ENCODE assay signal across 26 mouse cellular contexts in genomic region chr13:44705743-44706044, GRCm38 (mm10). TPM values are rescaled to one million over a fixed set of nuclear protein-coding genes. Genes with fewer than 3 reads are reported as not detected.
A peak's percentile ranks its signal among the peaks of the same experiment; 100 is the strongest.
DNase-seq lines count a peak whose midpoint lies in the region; TF ChIP-seq lines count a peak whose summit lies in the region.
"Had no signal": no experiment of that assay in that cellular context is flagged by ENCODE, and none has a peak within 500 bp of the region (broad histone marks: within the 10 kb centered on the region; RNA-seq: fewer than 3 reads in every experiment).

No protein-coding gene starts in this region.

- peak overlapping the region; percentile 77 for H3K9ac ChIP-seq in ES-E14 (ENCODE audit: insufficient read depth, low read depth, low read length, poor library complexity, severe bottlenecking)
- H3K9ac ChIP-seq: forebrain, embryonic 15.5 days; heart, embryonic 13.5 days; hindbrain, embryonic 14.5 days had no signal

- in situ Hi-C loops in ES-E14 (cut with MboI; ENCODE audit: low sequenced_read_pairs in 2 of 2, unreplicated experiment in 2 of 2): no loop called here

- TF ChIP-seq CTCF in E14TG2a.4 (conservative IDR thresholded peaks at IDR 0.05; ENCODE audit: low read length): no peak

- peak overlapping the region; percentile 63 for H3K4me3 ChIP-seq in E14TG2a.4 (replicated peaks; ENCODE audit: low read length)
- H3K4me3 ChIP-seq in ES-E14 (ENCODE audit: insufficient read depth in 1 of 2, low read depth in 1 of 2, low read length in 2 of 2, poor library complexity in 1 of 2, severe bottlenecking in 1 of 2): peak overlapping the region; percentile 52
- H3K4me3 ChIP-seq in midbrain, embryonic 10.5 days: no peak overlapping the region
- H3K4me3 ChIP-seq: forebrain, embryonic 15.5 days; heart, adult 2 months; heart, embryonic 10.5 days; heart, embryonic 13.5 days had no signal

- DNase-seq in kidney, adult 11 months: peak; percentile 10
- DNase-seq in kidney, postnatal 4 days: no peak
- peak; percentile 19 for DNase-seq in kidney, adult 9 months
- DNase-seq in kidney, postnatal 10 days: no peak
- DNase-seq in ES-E14 (ENCODE audit: low read depth, low spot score): no peak
- DNase-seq in midbrain, embryonic 10.5 days (ENCODE audit: low spot score): no peak
- DNase-seq: adrenal gland, postnatal 10 days; adrenal gland, postnatal 36 days; B cell, adult 2 months; cerebellum, adult 18-20 months; cerebellum, adult 9-10 months; cerebellum, postnatal 14 days; gastrocnemius, postnatal 10 days; gastrocnemius, postnatal 36 days; heart, adult 2 months; heart, postnatal 14 days; heart, postnatal 4 days had no signal

- peak overlapping the region; percentile 100 for H3K27ac ChIP-seq in ES-E14 (ENCODE audit: insufficient read depth, low read depth, low read length, poor library complexity, severe bottlenecking)
- H3K27ac ChIP-seq in midbrain, embryonic 10.5 days (replicated peaks): no peak overlapping the region
- H3K27ac ChIP-seq: forebrain, embryonic 15.5 days; heart, adult 2 months; heart, embryonic 10.5 days; heart, embryonic 13.5 days; hindbrain, embryonic 14.5 days; hindbrain, postnatal 0 days had no signal

- 40% methylated on average over 7 of the region's 7 CpGs for WGBS in midbrain, embryonic 10.5 days

- H3K36me3 ChIP-seq in E14TG2a.4 (ENCODE audit: insufficient read depth, low read length) (no peaks in the 10 kb centered on the region), ES-E14 (ENCODE audit: control insufficient read depth, insufficient read depth, low read length, poor library complexity, severe bottlenecking) (no peaks in the 10 kb centered on the region)
- H3K36me3 ChIP-seq in midbrain, embryonic 10.5 days: no peaks in the 10 kb centered on the region
- H3K36me3 ChIP-seq: forebrain, embryonic 15.5 days; G1E; heart, embryonic 10.5 days; heart, embryonic 13.5 days had no signal

- H3K27me3 ChIP-seq in E14TG2a.4 (ENCODE audit: insufficient read depth, low read length): no peaks in the 10 kb centered on the region
- peaks cover 18% of the 10 kb centered on the region; the same call in 1 of the 2 replicates for H3K27me3 ChIP-seq in midbrain, embryonic 10.5 days (ENCODE audit: low read depth, poor library complexity, severe bottlenecking)
- H3K27me3 ChIP-seq: CH12.LX; forebrain, embryonic 15.5 days; heart, embryonic 13.5 days; Patski had no signal

- H3K4me1 ChIP-seq in E14TG2a.4 (replicated peaks; ENCODE audit: low read depth, low read length) (peaks cover 86% of the 10 kb centered on the region), ES-E14 (ENCODE audit: control insufficient read depth in 2 of 2, insufficient read depth in 2 of 2, low read length in 2 of 2, poor library complexity in 1 of 2) (peaks cover 21 to 36% of the 10 kb centered on the region in 2 experiments; a peak in 3 of 4 replicates)
- H3K4me1 ChIP-seq in midbrain, embryonic 10.5 days: peaks cover 31% of the 10 kb centered on the region
- H3K4me1 ChIP-seq: heart, embryonic 13.5 days had no signal

- no peaks in the 10 kb centered on the region for H3K9me3 ChIP-seq in E14TG2a.4 (ENCODE audit: low read length)
- H3K9me3 ChIP-seq in ES-E14 (ENCODE audit: control insufficient read depth, insufficient read depth, low read depth, low read length): no peaks in the 10 kb centered on the region
- no peaks in the 10 kb centered on the region for H3K9me3 ChIP-seq in midbrain, embryonic 10.5 days (replicated peaks)
- H3K9me3 ChIP-seq: forebrain, embryonic 15.5 days; G1E; heart, embryonic 10.5 days; heart, embryonic 13.5 days had no signal

TF ChIP-seq in ES-E14, 5 proteins besides CTCF, POLR2A, EP300 and RAD21:
- TF ChIP-seq ZNF384 (IDR thresholded peaks at IDR 0.05; ENCODE audit: low read depth, low read length) (no peak), CHD2 (IDR thresholded peaks at IDR 0.05; ENCODE audit: low read depth, low read length) (peak; percentile 5; the same call in 1 of the 2 replicates)

RNA-seq across cellular contexts. Expression of gene Jarid2, which starts 23.6 kb away (rescaled TPM):
- total RNA-seq in ES-E14 (2012; rRNA removed): 190 and 195 TPM in 2 replicates
- polyA plus RNA-seq in midbrain, embryonic 10.5 days (2016; fragmentation: Nextera tagmentation; extraction: Ambion mirVana): 63.8 and 73.3 TPM in 2 replicates

Comparison
In these comparisons a context has a peak if more than half of its experiments do, and no peak if none do; other contexts are left out.
1. DNase-seq: peak in kidney, adult 11 months (single experiment) and kidney, adult 9 months (single experiment); none in kidney, postnatal 4 days (0 of 2), kidney, postnatal 10 days (single experiment), ES-E14 (single experiment) and midbrain, embryonic 10.5 days (single experiment).